Mouse (Mus musculus) embryonic facial prominence, embryonic 12.5 days (tissue): ENCODE data around the gene Wdr75. TPM values are rescaled to one million over a fixed set of nuclear protein-coding genes. Genes with fewer than 3 reads are reported as not detected.

Experiments
- polyA plus RNA-seq: library from polyadenylated mRNA; unstranded; fragments of >200 nt; fragmentation: Nextera tagmentation; extraction: Ambion mirVana; gene quantifications from 2 replicates; pipeline ENCODE4 v1.2.1, GENCODE M21; 2016

Wdr75 gene
- polyA plus RNA-seq, 1 experiment from 2014 or later = 74.3 TPM

Other genes starting within 250 kb of the Wdr75 start
- not detected in 2 replicates for gene Gm5269, start 95.1 kb downstream of the Wdr75 start, polyA plus RNA-seq
- 16.4 and 17.8 TPM in 2 replicates for gene Slc40a1, start 131.4 kb downstream of the Wdr75 start, polyA plus RNA-seq